Mouse (Mus musculus): ENCODE results near the gene Cmtm2b.

The Cmtm2b gene

GRCm38 (mm10) chr8:104343957-104344356 is 21.9 kb downstream of the Cmtm2b start:
- DNase-seq = peak; percentile 85

DNA sequence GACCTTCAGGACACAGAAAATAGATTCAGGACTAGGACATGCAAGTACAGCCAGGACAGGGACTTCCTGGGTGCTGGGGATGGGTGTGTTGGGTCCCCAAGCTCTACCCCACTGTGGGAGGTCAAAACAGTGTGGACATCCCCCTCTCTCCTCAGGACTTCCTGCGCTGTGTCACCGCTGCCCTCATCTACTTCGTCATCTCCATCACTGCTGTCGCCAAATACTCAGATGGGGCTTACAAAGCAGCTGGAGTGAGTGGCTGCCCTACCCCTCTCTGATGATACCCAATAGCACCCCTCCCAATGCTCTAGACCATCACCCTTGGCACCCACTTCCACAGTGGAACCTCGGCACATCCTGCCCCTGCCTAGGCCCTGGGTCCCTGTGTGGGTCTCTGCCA is 22.6 kb downstream of the Cmtm2b start:
- no peak for DNase-seq

GRCm38 (mm10) chr8:104346706-104347105 is 24.7 kb downstream of the Cmtm2b start:
- DNase-seq = no peak

- no peak for DNase-seq
Measured at GRCm38 (mm10) chr8:104348971-104349370, 26.9 kb downstream of the Cmtm2b start.

GRCm38 (mm10) chr8:104350047-104350446 is 28.0 kb downstream of the Cmtm2b start:
- DNase-seq = no peak

GRCm38 (mm10) chr8:104353186-104353585 is 31.2 kb downstream of the Cmtm2b start:
- no peak for DNase-seq

- DNase-seq = no peak
Measured at GRCm38 (mm10) chr8:104354504-104354903, 32.5 kb downstream of the Cmtm2b start.

GRCm38 (mm10) chr8:104358637-104359036 is 36.6 kb downstream of the Cmtm2b start:
- DNase-seq = no peak

GRCm38 (mm10) chr8:104359778-104360456 is 37.9 kb downstream of the Cmtm2b start:
- DNase-seq = no peak

GRCm38 (mm10) chr8:104365695-104366094 is 43.7 kb downstream of the Cmtm2b start:
- DNase-seq = no peak

- DNase-seq = no peak
Measured at GRCm38 (mm10) chr8:104367398-104367797, 45.4 kb downstream of the Cmtm2b start.

DNA sequence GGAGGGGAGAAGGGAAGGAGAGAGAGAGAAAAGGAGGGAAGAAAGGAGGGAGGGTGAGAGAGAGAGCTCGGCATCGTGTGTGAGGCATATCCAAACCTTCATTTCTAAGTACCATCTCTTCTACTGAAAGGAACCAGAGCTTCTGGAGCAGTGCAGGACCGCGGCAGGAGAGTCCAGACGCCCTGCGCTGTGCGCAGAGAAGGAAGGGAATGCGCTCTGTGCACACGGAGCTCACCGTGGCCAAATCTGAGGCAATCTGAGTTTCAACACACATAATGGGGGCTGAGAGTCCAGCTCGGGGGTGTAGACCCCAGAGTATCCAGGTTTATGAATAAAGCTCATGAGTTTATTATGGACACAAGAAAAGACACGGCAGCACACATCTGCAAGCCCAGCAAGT is 47.6 kb downstream of the Cmtm2b start:
- no peak for DNase-seq

- no peak for DNase-seq
Measured at GRCm38 (mm10) chr8:104370071-104370470, 48.0 kb downstream of the Cmtm2b start.

GRCm38 (mm10) chr8:104371121-104371520 is 49.1 kb downstream of the Cmtm2b start:
- DNase-seq = no peak

GRCm38 (mm10) chr8:104373779-104374178 is 51.7 kb downstream of the Cmtm2b start:
- no peak for DNase-seq

- DNase-seq = no peak
Measured at GRCm38 (mm10) chr8:104374269-104374668, 52.2 kb downstream of the Cmtm2b start.

GRCm38 (mm10) chr8:104374864-104375846 is 53.1 kb downstream of the Cmtm2b start:
- DNase-seq = no peak

DNA sequence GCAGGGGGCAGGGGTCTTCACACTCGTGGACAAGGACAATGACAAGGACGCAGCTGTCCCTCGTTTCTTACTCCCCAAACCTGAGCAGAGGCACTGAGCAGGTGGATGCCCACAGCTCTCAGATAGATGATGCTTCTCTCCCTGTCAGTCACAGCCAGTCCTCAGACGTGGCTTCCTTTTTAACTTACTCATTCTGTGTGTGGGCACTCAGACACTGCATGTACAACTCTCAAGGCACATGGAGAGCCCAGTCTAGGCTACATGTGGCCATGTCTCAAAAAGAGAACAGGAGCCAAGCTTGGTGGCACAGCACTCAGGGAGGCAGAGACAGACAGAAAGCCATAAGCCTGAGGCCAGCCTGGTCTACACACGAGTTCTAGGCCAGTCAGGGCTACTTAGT is 53.9 kb downstream of the Cmtm2b start:
- DNase-seq = no peak

DNA sequence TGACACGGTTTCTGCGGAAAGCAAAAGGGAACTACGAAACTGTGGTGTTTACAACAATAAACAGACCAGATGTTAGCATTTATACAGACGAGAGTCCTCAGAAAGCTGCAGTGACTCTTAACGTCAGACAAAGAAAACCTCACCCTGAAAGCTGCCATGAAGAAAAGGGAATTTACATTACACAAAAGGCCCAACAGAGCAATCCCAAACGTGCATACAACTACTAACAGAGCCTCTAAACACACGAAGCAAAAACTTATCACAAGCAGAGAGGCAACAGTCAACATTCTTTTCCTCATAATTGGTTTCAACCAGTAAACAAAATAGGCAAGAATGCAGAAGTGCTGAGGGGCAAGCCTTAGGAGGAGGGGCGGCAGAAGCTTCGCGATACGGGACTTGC is 54.6 kb downstream of the Cmtm2b start:
- DNase-seq = no peak

GRCm38 (mm10) chr8:104379301-104379836 is 57.3 kb downstream of the Cmtm2b start:
- no peak for DNase-seq

- DNase-seq = no peak
Measured at GRCm38 (mm10) chr8:104380269-104380668, 58.2 kb downstream of the Cmtm2b start.

Data from thymus, postnatal 14 days (tissue).